11 mouse cellular contexts compared by ENCODE assay signal in the genomic region with DNA sequence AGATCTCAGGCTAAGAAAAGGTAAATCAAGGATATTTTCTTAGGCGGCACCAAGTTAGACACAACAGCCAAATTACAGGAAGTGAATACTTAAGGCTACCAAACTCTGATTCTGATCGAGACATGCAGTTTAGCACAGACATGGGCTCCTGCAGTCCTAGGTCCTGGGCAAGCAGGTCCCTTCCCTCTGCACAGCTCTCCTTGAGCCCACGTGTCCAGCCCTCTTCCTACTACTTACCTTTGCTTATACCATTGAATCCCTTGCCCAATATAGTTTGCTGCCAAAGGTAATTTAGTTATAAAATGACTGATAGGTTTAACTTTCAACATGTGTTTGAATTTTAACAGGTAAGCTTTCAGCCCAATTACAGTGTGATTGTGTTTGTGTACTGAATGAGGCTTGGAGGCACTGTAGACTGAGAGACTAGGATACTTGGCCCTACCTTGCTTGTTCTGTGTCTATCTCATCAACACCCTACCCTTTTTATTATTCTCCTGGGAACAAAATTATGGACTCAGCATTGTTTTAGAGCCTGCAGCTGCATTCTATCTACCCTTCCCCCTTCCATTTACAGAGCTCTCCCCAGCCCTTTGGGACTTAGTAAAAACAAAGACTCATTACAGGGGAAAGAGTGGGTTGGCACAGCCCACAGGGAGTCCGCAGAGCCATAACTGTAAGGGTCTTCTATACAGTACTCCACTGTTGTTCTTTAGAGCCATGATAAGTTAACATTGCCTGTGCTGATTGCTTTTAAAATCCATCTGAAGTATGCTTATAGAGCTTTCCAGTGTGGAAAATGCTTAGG. TPM values are rescaled to one million over a fixed set of nuclear protein-coding genes. Genes with fewer than 3 reads are reported as not detected.
A peak's percentile ranks its signal among the peaks of the same experiment; 100 is the strongest.
DNase-seq lines count a peak whose midpoint lies in the region; ATAC-seq and TF ChIP-seq lines count a peak whose summit lies in the region.
"Had no signal": no experiment of that assay in that cellular context is flagged by ENCODE, and none has a peak within 500 bp of the region (broad histone marks: within the 10 kb centered on the region; RNA-seq: fewer than 3 reads in every experiment).

No protein-coding gene starts in this region.

- 73% methylated on average over 4 of the region's 4 CpGs for WGBS in hindbrain, embryonic 13.5 days
- WGBS in hindbrain, embryonic 10.5 days, result 78% methylated on average over 4 of the region's 4 CpGs
- WGBS in liver, adult 2 months, result 74% methylated on average over 4 of the region's 4 CpGs
- 82% methylated on average over 4 of the region's 4 CpGs for WGBS in liver, postnatal 0 days (ENCODE audit: insufficient replicate concordance)
- 62% methylated on average over 4 of the region's 4 CpGs for WGBS in intestine, postnatal 0 days
- WGBS in neural tube, embryonic 14.5 days, result 65% methylated on average over 4 of the region's 4 CpGs

- H3K27me3 ChIP-seq in hindbrain, embryonic 13.5 days, result no peaks in the 10 kb centered on the region
- H3K27me3 ChIP-seq in hindbrain, embryonic 10.5 days (ENCODE audit: insufficient read depth, poor library complexity, severe bottlenecking), result no peaks in the 10 kb centered on the region
- H3K27me3 ChIP-seq in liver, adult 2 months (ENCODE audit: control insufficient read depth, insufficient read depth, low read length), result no peaks in the 10 kb centered on the region
- H3K27me3 ChIP-seq in liver, postnatal 0 days (ENCODE audit: insufficient read depth, low read length), result no peaks in the 10 kb centered on the region
- H3K27me3 ChIP-seq in intestine, postnatal 0 days (replicated peaks; ENCODE audit: control insufficient read depth, insufficient read depth, low read length), result no peaks in the 10 kb centered on the region
- no peaks in the 10 kb centered on the region for H3K27me3 ChIP-seq in neural tube, embryonic 14.5 days (ENCODE audit: control insufficient read depth, insufficient read depth, low read length)
- H3K27me3 ChIP-seq: hindbrain, embryonic 15.5 days had no signal

- no peak overlapping the region for H3K4me3 ChIP-seq in hindbrain, embryonic 13.5 days
- no peak overlapping the region for H3K4me3 ChIP-seq in hindbrain, embryonic 10.5 days
- no peak overlapping the region for H3K4me3 ChIP-seq in liver, adult 2 months (ENCODE audit: insufficient read depth, low read depth, low read length)
- H3K4me3 ChIP-seq in liver, postnatal 0 days (ENCODE audit: low read depth, low read length), result no peak overlapping the region
- no peak overlapping the region for H3K4me3 ChIP-seq in intestine, postnatal 0 days (ENCODE audit: low read depth, low read length)
- H3K4me3 ChIP-seq in neural tube, embryonic 14.5 days (ENCODE audit: low read depth, low read length), result no peak overlapping the region
- H3K4me3 ChIP-seq: heart, embryonic 10.5 days; hindbrain, embryonic 15.5 days had no signal

- H3K9me3 ChIP-seq in hindbrain, embryonic 13.5 days, result no peaks in the 10 kb centered on the region
- no peaks in the 10 kb centered on the region for H3K9me3 ChIP-seq in hindbrain, embryonic 10.5 days
- H3K9me3 ChIP-seq in liver, postnatal 0 days (ENCODE audit: low read length), result no peaks in the 10 kb centered on the region
- no peaks in the 10 kb centered on the region for H3K9me3 ChIP-seq in intestine, postnatal 0 days (ENCODE audit: control insufficient read depth)
- no peaks in the 10 kb centered on the region for H3K9me3 ChIP-seq in neural tube, embryonic 14.5 days (ENCODE audit: control insufficient read depth, low read length)
- H3K9me3 ChIP-seq: heart, embryonic 10.5 days; hindbrain, embryonic 15.5 days had no signal

- peaks cover 6% of the 10 kb centered on the region for H3K4me1 ChIP-seq in hindbrain, embryonic 13.5 days (replicated peaks)
- peaks cover 4% of the 10 kb centered on the region; the same call in 1 of the 2 replicates for H3K4me1 ChIP-seq in hindbrain, embryonic 10.5 days (replicated peaks)
- peaks cover 8% of the 10 kb centered on the region; the same call in 1 of the 2 replicates for H3K4me1 ChIP-seq in liver, adult 2 months (ENCODE audit: control insufficient read depth, insufficient read depth, low read length)
- peaks cover 30% of the 10 kb centered on the region for H3K4me1 ChIP-seq in liver, postnatal 0 days (ENCODE audit: insufficient read depth)
- H3K4me1 ChIP-seq in intestine, postnatal 0 days (replicated peaks; ENCODE audit: control insufficient read depth, insufficient read depth, low read length), result peaks cover 2% of the 10 kb centered on the region; the same call in 1 of the 2 replicates
- no peaks in the 10 kb centered on the region for H3K4me1 ChIP-seq in neural tube, embryonic 14.5 days (ENCODE audit: control insufficient read depth, insufficient read depth, low read length)
- H3K4me1 ChIP-seq: hindbrain, embryonic 15.5 days had no signal

- peaks cover 10% of the 10 kb centered on the region for H3K79me2 ChIP-seq in liver, adult 2 months (ENCODE audit: control insufficient read depth, insufficient read depth, low read length)

- no peak for TF ChIP-seq CTCF in liver, adult 2 months (IDR thresholded peaks at IDR 0.05; ENCODE audit: low read depth, low read length)
- TF ChIP-seq CTCF in liver, postnatal 0 days (IDR thresholded peaks at IDR 0.05; ENCODE audit: low read depth), result no peak
- no peak for TF ChIP-seq CTCF in intestine, postnatal 0 days (IDR thresholded peaks at IDR 0.05; ENCODE audit: low read depth)

- H3K36me3 ChIP-seq in hindbrain, embryonic 13.5 days, result no peaks in the 10 kb centered on the region
- no peaks in the 10 kb centered on the region for H3K36me3 ChIP-seq in hindbrain, embryonic 10.5 days
- H3K36me3 ChIP-seq in liver, adult 2 months (ENCODE audit: control insufficient read depth, insufficient read depth, low read length), result peaks cover 10% of the 10 kb centered on the region
- H3K36me3 ChIP-seq in liver, postnatal 0 days (replicated peaks; ENCODE audit: insufficient read depth, low read length), result peaks cover 19% of the 10 kb centered on the region
- no peaks in the 10 kb centered on the region for H3K36me3 ChIP-seq in intestine, postnatal 0 days (ENCODE audit: control insufficient read depth, insufficient read depth)
- no peaks in the 10 kb centered on the region for H3K36me3 ChIP-seq in neural tube, embryonic 14.5 days (ENCODE audit: control insufficient read depth, insufficient read depth, low read length)
- H3K36me3 ChIP-seq: heart, embryonic 10.5 days; hindbrain, embryonic 15.5 days had no signal

- DNase-seq in hindbrain, embryonic 10.5 days (ENCODE audit: low spot score), result no peak
- peak; percentile 50 for DNase-seq in liver, adult 2 months (ENCODE audit: extremely low read depth, low read depth, low spot score)
- no peak for DNase-seq in liver, postnatal 0 days
- DNase-seq in adrenal gland, adult 2 months, result no peak
- DNase-seq: lung, postnatal 14 days had no signal

- H3K27ac ChIP-seq in hindbrain, embryonic 13.5 days, result no peak overlapping the region
- H3K27ac ChIP-seq in hindbrain, embryonic 10.5 days, result no peak overlapping the region
- no peak overlapping the region for H3K27ac ChIP-seq in liver, adult 2 months (replicated peaks; ENCODE audit: insufficient read depth, low read depth, low read length)
- H3K27ac ChIP-seq in liver, postnatal 0 days (ENCODE audit: low read depth), result no peak overlapping the region
- H3K27ac ChIP-seq in intestine, postnatal 0 days (ENCODE audit: low read depth, low read length), result no peak overlapping the region
- H3K27ac ChIP-seq in neural tube, embryonic 14.5 days (ENCODE audit: low read depth, low read length), result no peak overlapping the region
- H3K27ac ChIP-seq: heart, embryonic 10.5 days; hindbrain, embryonic 15.5 days had no signal

- no peak for TF ChIP-seq EP300 in liver, postnatal 0 days (IDR thresholded peaks at IDR 0.05; ENCODE audit: low read depth)

- H3K4me2 ChIP-seq in hindbrain, embryonic 13.5 days, result no peak overlapping the region
- no peak overlapping the region for H3K4me2 ChIP-seq in liver, postnatal 0 days (ENCODE audit: low read depth, low read length)
- no peak overlapping the region for H3K4me2 ChIP-seq in intestine, postnatal 0 days (replicated peaks; ENCODE audit: low read depth)
- no peak overlapping the region for H3K4me2 ChIP-seq in neural tube, embryonic 14.5 days (ENCODE audit: low read depth, low read length)
- H3K4me2 ChIP-seq: hindbrain, embryonic 15.5 days had no signal

- TF ChIP-seq POLR2A in liver, adult 2 months (IDR thresholded peaks at IDR 0.05; ENCODE audit: extremely low read depth, insufficient read depth, low read length), result no peak

- no peak overlapping the region for H3K9ac ChIP-seq in hindbrain, embryonic 13.5 days
- no peak overlapping the region for H3K9ac ChIP-seq in liver, adult 2 months (ENCODE audit: low read depth, low read length)
- H3K9ac ChIP-seq in liver, postnatal 0 days (replicated peaks), result no peak overlapping the region
- H3K9ac ChIP-seq in intestine, postnatal 0 days (ENCODE audit: low read depth, low read length), result no peak overlapping the region
- H3K9ac ChIP-seq in neural tube, embryonic 14.5 days (replicated peaks; ENCODE audit: low read depth, low read length), result no peak overlapping the region
- H3K9ac ChIP-seq: hindbrain, embryonic 15.5 days had no signal

- ATAC-seq in hindbrain, embryonic 13.5 days (ENCODE audit: low FRiP score), result peak; percentile 46; the same call in 1 of the 2 replicates
- no peak for ATAC-seq in liver, postnatal 0 days
- ATAC-seq in intestine, postnatal 0 days, result peak; percentile 41; the same call in 1 of the 2 replicates
- peak; percentile 91 for ATAC-seq in neural tube, embryonic 14.5 days (ENCODE audit: low read depth)
- ATAC-seq in erythroid progenitor cell, adult 5-6 weeks (replicated peaks; ENCODE audit: low FRiP score, poor library complexity, severe bottlenecking), result no peak

RNA-seq across cellular contexts. Expression of gene Ell2, which starts 20.2 kb away (rescaled TPM):
- polyA plus RNA-seq in hindbrain, embryonic 13.5 days (2015; fragmentation: Nextera tagmentation; extraction: Ambion mirVana), result 2.3 and 3.1 TPM in 2 replicates
- polyA plus RNA-seq in hindbrain, embryonic 10.5 days (2016; fragmentation: Nextera tagmentation; extraction: Ambion mirVana), result 3.9 and 8.1 TPM in 2 replicates
- total RNA-seq in liver, adult 2 months (2014; rRNA removed), result 35.8 and 48.2 TPM in 2 replicates
- 8.5 and 8.6 TPM in 2 replicates for polyA plus RNA-seq in liver, adult 2 months (2012; rRNA removed)
- polyA plus RNA-seq in liver, postnatal 0 days (2015; fragmentation: Nextera tagmentation; extraction: Ambion mirVana), result 12.1 and 13.7 TPM in 2 replicates
- 3.8 and 4.1 TPM in 2 replicates for polyA plus RNA-seq in intestine, postnatal 0 days (2015; fragmentation: Nextera tagmentation; extraction: Ambion mirVana)
- polyA plus RNA-seq in neural tube, embryonic 14.5 days (2014; fragmentation: Nextera tagmentation; extraction: Ambion mirVana), result 2.0 and 2.4 TPM in 2 replicates
- 78.4 and 114 TPM in 2 replicates for total RNA-seq in erythroid progenitor cell, adult 5-6 weeks (2015; ENCODE audit: low replicate concordance)
- total RNA-seq in erythroid progenitor cell, adult 5-6 weeks (2017; ENCODE audit: low replicate concordance), result 46.5 and 46.8 TPM in 2 replicates
- total RNA-seq in adrenal gland, adult 2 months (2021), result 100 to 1,000 TPM in 1 of 2 experiments, 10 to 100 TPM in 1; 49.6 to 165 TPM
- polyA plus RNA-seq in adrenal gland, adult 2 months (2012; rRNA removed), result 1.8 and 2.2 TPM in 2 replicates

Comparison
In these comparisons a context has a peak if more than half of its experiments do, and no peak if none do; other contexts are left out.
1. ATAC-seq: peak in hindbrain, embryonic 13.5 days (single experiment), intestine, postnatal 0 days (single experiment) and neural tube, embryonic 14.5 days (single experiment); none in liver, postnatal 0 days (single experiment) and erythroid progenitor cell, adult 5-6 weeks (single experiment).